Mouse (Mus musculus) frontal cortex, postnatal 10 days (tissue): ENCODE results near the gene Mageb2.
"Not testable (repeated sequence)": the region's sequence is repeated elsewhere in the genome, so short reads cannot be mapped to it uniquely, and the experiment has no call there.

Experiments
- DNase-seq, 2 experiments: peaks; one replicate each; pipeline ENCODE4 v3.0.0; 2022; ENCODE audit warnings: low spot score in 2 of 2, mixed read lengths in 1 of 2

The Mageb2 gene

GRCm38 (mm10) chrX:91331390-91331789 is at the start of gene Mageb2:
Gene Mageb2 (plus strand): TSS chrX:91331690.
- DNase-seq: not testable (repeated sequence)

- not testable (repeated sequence) for DNase-seq
Measured at GRCm38 (mm10) chrX:91313256-91313655, 18.2 kb upstream of the Mageb2 start.
